Mouse (Mus musculus) forebrain, embryonic 12.5 days (tissue): ENCODE measurements around the gene Crp. TPM values are rescaled to one million over a fixed set of nuclear protein-coding genes. Genes with fewer than 3 reads are reported as not detected.

Source experiments
- ATAC-seq: fragments of 200-750 bp; cut with Nextera tagmentation; 2 replicates; pipeline ENCODE4 v1.8.0; 2017; ENCODE audit warnings: moderate TSS enrichment; ENCODE audit not compliant: low FRiP score
- H3K27ac ChIP-seq: fragments of 300-500 bp; sonication (generic); 2 replicates; pipeline ENCODE4 v1.5.1; 2016; ENCODE audit warnings: mild to moderate bottlenecking
- H3K27me3 ChIP-seq: fragments of 300-500 bp; sonication (generic); 2 replicates; pipeline ENCODE4 v1.6.1; 2016; ENCODE audit warnings: mild to moderate bottlenecking
- H3K36me3 ChIP-seq: fragments of 300-500 bp; sonication (generic); replicated peaks from 2 replicates; pipeline ENCODE4 v1.6.1; 2016; ENCODE audit warnings: mild to moderate bottlenecking
- H3K4me1 ChIP-seq: fragments of 300-500 bp; sonication (generic); 2 replicates; pipeline ENCODE4 v1.6.1; 2016
- H3K4me2 ChIP-seq: fragments of 300-500 bp; sonication (generic); 2 replicates; pipeline ENCODE4 v1.6.1; 2016; ENCODE audit warnings: mild to moderate bottlenecking, moderate library complexity
- H3K4me3 ChIP-seq: fragments of 300-500 bp; sonication (generic); replicated peaks from 2 replicates; pipeline ENCODE4 v1.5.1; 2016; ENCODE audit warnings: mild to moderate bottlenecking
- H3K9ac ChIP-seq: fragments of 300-500 bp; sonication (generic); 2 replicates; pipeline ENCODE4 v1.6.1; 2016; ENCODE audit warnings: mild to moderate bottlenecking
- H3K9me3 ChIP-seq: fragments of 300-500 bp; sonication (generic); 2 replicates; pipeline ENCODE4 v1.6.1; 2016
- WGBS: fragments of 180-500 bp; shearing (Covaris S2); methylation state at CpG from one replicate; pipeline ENCODE4 v1.1.7; 2016; 5-methylcytosine and 5-hydroxymethylcytosine counted together
- polyA plus RNA-seq: library from polyadenylated mRNA; unstranded; fragments of >200 nt; fragmentation: Nextera tagmentation; extraction: Ambion mirVana; gene quantifications from 2 replicates; pipeline ENCODE4 v1.2.1, GENCODE M21; 2016

The Crp gene
- not detected in 2 replicates for polyA plus RNA-seq

DNA sequence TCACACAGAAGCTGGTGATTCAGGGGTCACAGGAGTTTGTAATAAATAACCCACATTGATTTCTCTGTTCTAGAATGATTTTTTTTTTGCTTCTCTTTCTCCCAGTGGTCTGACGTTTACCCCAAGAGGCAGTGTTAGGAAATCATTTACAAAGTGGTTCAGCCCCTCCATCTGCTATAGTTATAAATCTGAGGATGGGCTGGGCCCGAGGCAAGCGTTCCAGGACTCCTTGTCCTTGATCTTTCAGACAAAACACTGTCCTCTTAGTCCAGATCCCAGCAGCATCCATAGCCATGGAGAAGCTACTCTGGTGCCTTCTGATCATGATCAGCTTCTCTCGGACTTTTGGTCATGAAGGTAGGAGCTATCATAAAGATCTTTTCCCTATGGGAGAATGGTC, at the start of gene Crp:
Crp (plus strand) TSS at position 212 of the 400 bp plus-strand sequence.
- no peak within 1 kb of the TSS for H3K4me3 ChIP-seq
- H3K4me2 ChIP-seq, result no peak within 1 kb of the TSS
- H3K36me3 ChIP-seq, result no peaks in the 10 kb centered on the region
- 88% methylated on average over 4 of the region's 4 CpGs for WGBS
- H3K27me3 ChIP-seq, result no peaks in the 10 kb centered on the region
- ATAC-seq, result no peak
- no peaks in the 10 kb centered on the region for H3K9me3 ChIP-seq
- no peak within 1 kb of the TSS for H3K9ac ChIP-seq
- H3K27ac ChIP-seq, result no peak within 1 kb of the TSS
- no peaks in the 10 kb centered on the region for H3K4me1 ChIP-seq

DNA sequence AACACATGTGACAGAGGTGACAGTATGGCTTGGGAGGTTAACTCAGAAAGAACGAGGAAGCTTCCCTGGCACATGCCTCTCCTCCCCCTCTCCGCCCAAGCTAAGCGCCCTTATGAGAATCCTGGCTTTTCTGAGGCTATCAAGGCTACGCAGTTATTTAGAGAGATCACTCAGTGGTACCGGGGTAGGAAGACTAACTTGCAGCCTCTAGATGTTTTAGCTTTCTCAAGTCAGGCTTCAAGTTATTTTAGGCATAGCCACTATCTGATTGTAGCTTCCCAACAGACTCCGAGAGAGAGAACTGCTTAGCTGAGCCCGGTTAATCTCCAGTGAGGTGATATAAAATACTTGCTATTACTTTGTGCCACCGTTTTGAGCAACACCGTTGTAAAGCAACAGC, 48.5 kb upstream of the Crp start:
- Histone ChIP-seq H3K27me3 (no peaks in the 10 kb centered on the region), H3K4me1 (0 out of 2 replicates have a peak, but pooled peaks cover 3% of the 10 kb centered on the region), H3K27ac (no peak overlapping the region), H3K9ac (no peak overlapping the region), H3K9me3 (no peaks in the 10 kb centered on the region), H3K36me3 (no peaks in the 10 kb centered on the region), H3K4me3 (no peak overlapping the region), H3K4me2 (no peak overlapping the region)
- ATAC-seq, result no peak
- 88% methylated on average over 9 of the region's 9 CpGs for WGBS

DNA sequence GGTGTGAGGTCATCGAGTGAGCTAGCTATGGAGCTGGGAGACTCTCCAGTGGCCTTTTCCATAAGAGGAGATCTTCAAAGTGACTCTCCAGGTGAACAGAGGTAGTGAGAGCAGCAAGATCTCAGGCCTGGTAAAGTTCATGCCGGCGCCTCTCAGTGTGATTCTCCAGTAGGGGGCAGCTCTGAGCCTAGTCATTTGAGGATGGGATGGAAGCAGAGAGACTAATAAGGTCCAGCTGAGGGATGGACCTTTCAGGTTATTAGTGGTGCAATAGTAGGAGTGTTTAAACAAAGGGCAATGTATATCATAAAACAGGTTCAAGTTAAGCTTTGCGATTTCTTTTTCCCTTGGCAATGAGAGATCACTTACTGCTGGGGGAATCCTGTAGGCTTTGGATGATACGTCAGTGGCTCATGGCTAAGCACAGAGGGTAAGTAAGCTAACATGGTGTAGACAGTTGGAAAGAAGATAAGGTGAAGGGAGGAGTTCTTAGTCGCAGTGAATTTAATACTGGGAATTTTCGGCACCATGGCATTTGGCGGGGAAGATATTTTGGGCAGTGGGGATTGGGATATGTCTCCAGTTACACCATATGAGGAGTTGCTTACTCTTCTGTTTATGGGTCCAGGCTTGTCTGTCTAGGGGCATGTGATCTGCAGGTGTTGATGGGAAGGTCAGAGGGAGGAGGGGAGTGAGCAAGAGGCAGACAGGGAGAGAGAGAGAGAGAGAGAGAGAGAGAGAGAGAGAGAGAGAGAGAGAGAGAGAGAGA, 47.2 kb upstream of the Crp start:
- Histone ChIP-seq H3K36me3 (no peaks in the 10 kb centered on the region), H3K4me1 (0 out of 2 replicates have a peak, but pooled peaks cover 3% of the 10 kb centered on the region), H3K4me2 (no peak overlapping the region), H3K27ac (no peak overlapping the region), H3K27me3 (no peaks in the 10 kb centered on the region), H3K9me3 (no peaks in the 10 kb centered on the region), H3K9ac (no peak overlapping the region), H3K4me3 (no peak overlapping the region)
- no peak for ATAC-seq
- 61% methylated on average over 8 of the region's 8 CpGs for WGBS

DNA sequence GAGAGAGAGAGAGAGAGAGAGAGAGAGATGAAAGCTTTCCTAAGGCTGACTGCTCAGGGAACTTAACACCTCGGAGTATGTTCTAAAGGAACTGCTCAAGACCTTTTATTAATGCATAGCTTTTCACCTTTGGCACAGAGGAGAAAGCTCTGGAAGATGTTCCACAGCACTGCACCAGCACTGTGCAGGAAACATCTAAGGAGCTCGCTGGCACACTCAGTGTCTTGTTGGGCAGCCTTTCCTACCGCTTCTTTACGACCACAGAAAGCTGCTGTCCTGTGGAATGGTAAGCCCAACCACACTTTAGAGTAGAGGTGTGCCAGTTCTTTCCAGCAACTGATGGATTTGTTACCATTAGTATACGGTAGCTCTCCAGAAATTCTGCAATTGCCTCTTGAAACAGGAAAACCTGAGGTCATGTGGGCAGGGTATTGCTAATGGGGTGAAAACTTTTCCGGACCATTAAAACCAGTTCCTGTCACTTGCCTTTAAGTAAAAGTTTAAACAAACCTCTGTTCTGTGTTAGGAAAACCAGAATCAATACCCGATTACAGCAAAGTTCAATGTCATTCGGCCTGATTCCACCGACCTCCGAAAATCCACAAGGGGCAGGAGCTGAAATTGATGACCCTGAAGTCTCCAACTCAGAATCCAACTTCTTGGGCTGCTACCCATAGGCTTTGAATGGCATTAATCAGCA, 46.4 kb upstream of the Crp start:
- Histone ChIP-seq H3K9ac (no peak overlapping the region), H3K4me1 (0 out of 2 replicates have a peak, but pooled peaks cover 3% of the 10 kb centered on the region), H3K27ac (no peak overlapping the region), H3K9me3 (no peaks in the 10 kb centered on the region), H3K4me2 (no peak overlapping the region), H3K4me3 (no peak overlapping the region), H3K36me3 (no peaks in the 10 kb centered on the region), H3K27me3 (no peaks in the 10 kb centered on the region)
- 87% methylated on average over 10 of the region's 10 CpGs for WGBS
- no peak for ATAC-seq

DNA sequence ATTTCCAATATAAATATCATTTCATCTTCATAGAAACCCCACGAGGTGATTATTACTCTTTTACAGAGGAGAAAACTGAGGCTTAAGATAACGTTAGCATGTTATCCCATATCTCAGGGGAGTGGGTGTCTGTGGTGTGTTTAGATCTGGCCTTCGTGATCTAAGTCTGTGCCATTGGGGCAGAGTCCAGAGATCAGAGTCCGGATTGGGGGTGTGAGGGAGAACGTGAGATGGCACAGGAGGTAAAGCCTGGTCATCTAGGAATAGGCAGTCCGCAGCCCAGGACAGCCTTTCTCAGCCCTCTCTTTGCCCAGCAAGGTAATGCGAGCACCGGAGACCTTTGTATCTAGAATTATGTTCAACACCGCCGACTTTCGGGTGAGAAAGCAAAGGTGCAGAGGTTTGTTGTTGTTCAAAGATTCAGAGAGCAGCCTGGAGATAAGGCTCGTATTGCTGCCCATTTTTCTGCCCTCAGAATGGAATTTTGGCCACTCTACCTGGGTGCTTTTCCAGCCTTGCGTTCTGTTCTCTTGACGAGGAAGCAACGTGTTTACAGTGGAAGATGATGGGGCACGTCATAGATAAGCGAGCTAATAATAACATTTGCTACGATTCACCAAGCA, 45.7 kb upstream of the Crp start:
- ATAC-seq, result no peak
- Histone ChIP-seq H3K27me3 (no peaks in the 10 kb centered on the region), H3K9me3 (no peaks in the 10 kb centered on the region), H3K9ac (no peak overlapping the region), H3K36me3 (no peaks in the 10 kb centered on the region), H3K27ac (no peak overlapping the region), H3K4me2 (no peak overlapping the region), H3K4me3 (no peak overlapping the region), H3K4me1 (0 out of 2 replicates have a peak, but pooled peaks cover 3% of the 10 kb centered on the region)
- WGBS, result 82% methylated on average over 18 of the region's 18 CpGs

DNA sequence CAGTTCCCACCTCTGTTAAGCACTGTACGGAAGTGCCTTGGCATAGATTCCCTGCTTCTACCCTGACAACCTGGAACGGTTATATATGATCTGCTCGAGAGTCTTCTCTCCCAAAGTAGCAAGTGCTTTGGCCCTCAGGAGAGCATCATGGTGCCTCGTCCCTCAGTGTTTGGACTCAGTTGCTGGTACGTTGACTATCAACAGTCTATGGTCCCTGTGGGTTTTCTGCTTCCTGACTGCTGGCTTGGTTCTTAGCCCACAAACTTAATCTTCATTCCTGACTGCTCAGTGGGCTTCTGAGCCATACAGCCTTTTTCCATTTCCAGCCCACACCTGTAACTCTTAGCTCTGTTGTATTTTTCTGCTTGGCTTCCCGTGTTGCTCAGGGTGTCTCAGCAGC, 44.0 kb upstream of the Crp start:
- H3K4me3 ChIP-seq, result no peak overlapping the region
- H3K36me3 ChIP-seq, result no peaks in the 10 kb centered on the region
- no peak overlapping the region for H3K9ac ChIP-seq
- H3K9me3 ChIP-seq, result no peaks in the 10 kb centered on the region
- ATAC-seq, result no peak
- H3K27ac ChIP-seq, result no peak overlapping the region
- H3K4me1 ChIP-seq, result no peaks in the 10 kb centered on the region
- WGBS, result 84% methylated on average over 6 of the region's 6 CpGs
- no peaks in the 10 kb centered on the region for H3K27me3 ChIP-seq
- no peak overlapping the region for H3K4me2 ChIP-seq

DNA sequence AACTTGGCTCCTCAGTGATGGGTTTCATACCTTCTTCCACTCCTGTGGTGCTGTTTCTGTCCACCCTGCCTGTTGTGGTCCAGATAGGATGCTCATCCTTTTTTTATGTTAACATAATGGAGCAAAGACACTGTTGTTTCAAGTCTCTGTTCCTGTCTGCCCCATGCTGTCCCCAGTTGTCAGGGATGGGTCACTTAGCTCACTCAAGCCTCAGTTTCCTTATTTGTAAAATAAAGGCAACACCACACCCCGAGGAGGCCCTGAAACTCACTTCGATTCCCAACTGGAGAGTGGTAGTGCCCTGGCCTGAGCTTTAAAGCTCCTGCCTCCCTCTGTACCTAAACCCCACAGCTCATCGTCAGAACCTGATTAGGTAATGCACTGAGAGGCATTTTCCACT, 40.6 kb upstream of the Crp start:
- no peaks in the 10 kb centered on the region for H3K4me1 ChIP-seq
- WGBS, result 67% methylated on average over 3 of the region's 3 CpGs
- no peak overlapping the region for H3K4me2 ChIP-seq
- no peak overlapping the region for H3K4me3 ChIP-seq
- no peaks in the 10 kb centered on the region for H3K27me3 ChIP-seq
- no peaks in the 10 kb centered on the region for H3K9me3 ChIP-seq
- H3K9ac ChIP-seq, result no peak overlapping the region
- no peak overlapping the region for H3K27ac ChIP-seq
- no peak for ATAC-seq
- H3K36me3 ChIP-seq, result no peaks in the 10 kb centered on the region

DNA sequence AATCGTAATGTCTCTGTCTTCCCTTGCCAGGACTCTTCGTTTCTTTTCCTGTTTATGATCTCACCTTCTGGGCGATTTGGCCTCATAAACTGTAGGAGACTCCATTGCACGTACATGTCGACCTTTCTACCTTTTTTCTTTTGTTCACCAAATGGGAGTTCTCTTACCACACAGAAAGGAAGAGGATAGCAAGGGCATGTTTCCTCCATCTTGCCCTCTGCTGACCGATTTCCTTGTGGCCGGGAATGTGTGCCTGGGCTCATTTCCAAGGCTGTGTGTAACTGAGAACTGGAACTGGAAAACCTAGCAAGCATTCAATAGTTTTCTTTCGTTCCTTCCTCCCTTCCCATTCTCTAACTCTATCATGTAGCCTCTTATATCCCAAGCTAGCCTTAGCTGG, 38.2 kb upstream of the Crp start:
- Histone ChIP-seq H3K4me3 (no peak overlapping the region), H3K9me3 (no peaks in the 10 kb centered on the region), H3K4me1 (no peaks in the 10 kb centered on the region), H3K4me2 (no peak overlapping the region), H3K9ac (no peak overlapping the region), H3K27me3 (no peaks in the 10 kb centered on the region), H3K36me3 (no peaks in the 10 kb centered on the region), H3K27ac (no peak overlapping the region)
- WGBS, result 93% methylated on average over 8 of the region's 8 CpGs
- no peak for ATAC-seq

DNA sequence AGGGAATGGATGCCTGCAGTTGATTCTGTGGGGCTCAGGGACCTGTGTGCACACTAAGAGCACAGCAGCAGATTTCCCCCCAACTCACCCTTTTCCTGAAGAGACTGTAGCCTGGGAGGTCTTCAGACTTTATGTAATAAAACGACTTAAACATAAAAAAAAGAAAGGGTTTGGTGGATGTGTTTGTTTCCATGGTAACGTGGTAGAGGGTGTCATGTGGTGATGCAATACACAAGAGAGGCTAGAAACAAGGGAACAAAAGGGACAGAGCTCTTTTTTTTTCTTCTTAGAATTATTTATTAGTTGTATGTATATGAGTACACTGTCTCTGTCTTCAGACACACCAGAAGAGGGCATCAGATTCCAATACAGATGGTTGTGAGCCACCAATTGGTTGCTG, 32.4 kb upstream of the Crp start:
- Histone ChIP-seq H3K4me2 (no peak overlapping the region), H3K36me3 (no peaks in the 10 kb centered on the region), H3K9me3 (no peaks in the 10 kb centered on the region), H3K27me3 (no peaks in the 10 kb centered on the region), H3K4me3 (no peak overlapping the region), H3K9ac (no peak overlapping the region), H3K27ac (no peak overlapping the region), H3K4me1 (0 out of 2 replicates have a peak, but pooled peaks cover 5% of the 10 kb centered on the region)
- no peak for ATAC-seq
- WGBS, result 62% methylated on average over 2 of the region's 2 CpGs

DNA sequence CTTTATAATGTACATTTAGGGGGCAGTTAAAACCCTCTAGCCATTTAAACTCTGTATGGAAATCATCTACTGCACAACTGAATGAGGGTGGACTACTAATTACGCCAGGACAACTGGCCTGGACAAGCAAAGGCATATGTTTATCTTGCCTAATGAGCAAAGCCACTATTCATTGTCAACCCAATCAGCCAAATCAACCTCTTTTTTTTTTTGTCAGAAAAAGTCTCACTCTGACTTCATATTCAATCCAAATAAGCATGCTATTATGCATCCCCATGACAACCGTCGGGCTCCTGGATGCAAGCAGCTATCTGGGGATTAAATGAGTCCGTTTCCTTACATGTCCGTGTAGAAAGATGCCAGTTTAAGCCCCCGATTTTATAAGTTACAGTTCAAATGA, 30.3 kb upstream of the Crp start:
- Histone ChIP-seq H3K27ac (no peak overlapping the region), H3K9me3 (no peaks in the 10 kb centered on the region), H3K4me2 (no peak overlapping the region), H3K9ac (no peak overlapping the region), H3K36me3 (no peaks in the 10 kb centered on the region), H3K27me3 (no peaks in the 10 kb centered on the region), H3K4me1 (0 out of 2 replicates have a peak, but pooled peaks cover 5% of the 10 kb centered on the region), H3K4me3 (no peak overlapping the region)
- ATAC-seq, result peak; percentile 69
- 16% methylated on average over 6 of the region's 6 CpGs for WGBS

DNA sequence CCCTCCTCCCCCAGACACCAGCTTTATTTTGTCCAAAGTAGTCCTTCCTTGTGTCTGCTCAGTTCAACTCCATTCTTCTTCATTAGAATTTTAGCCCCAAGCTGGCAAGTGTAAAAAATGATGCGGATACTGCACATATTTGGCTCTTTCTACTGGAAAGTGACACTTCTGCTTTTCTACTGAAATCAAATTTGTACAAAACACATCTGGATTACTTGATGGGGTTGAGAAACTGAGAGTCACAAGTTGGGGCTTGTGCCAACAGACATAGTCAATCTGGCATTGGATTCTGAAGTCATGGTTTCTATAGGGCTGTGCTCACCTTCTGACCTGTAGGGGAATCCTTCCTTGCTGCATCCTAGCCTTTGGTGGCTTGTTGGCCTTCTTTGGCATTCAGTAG, 27.1 kb upstream of the Crp start:
- Histone ChIP-seq H3K27me3 (no peaks in the 10 kb centered on the region), H3K4me3 (no peak overlapping the region), H3K4me2 (no peak overlapping the region), H3K4me1 (0 out of 2 replicates have a peak, but pooled peaks cover 5% of the 10 kb centered on the region), H3K9ac (no peak overlapping the region), H3K36me3 (no peaks in the 10 kb centered on the region), H3K27ac (no peak overlapping the region), H3K9me3 (no peaks in the 10 kb centered on the region)
- 96% methylated on average over 1 of the region's 1 CpGs for WGBS
- no peak for ATAC-seq

DNA sequence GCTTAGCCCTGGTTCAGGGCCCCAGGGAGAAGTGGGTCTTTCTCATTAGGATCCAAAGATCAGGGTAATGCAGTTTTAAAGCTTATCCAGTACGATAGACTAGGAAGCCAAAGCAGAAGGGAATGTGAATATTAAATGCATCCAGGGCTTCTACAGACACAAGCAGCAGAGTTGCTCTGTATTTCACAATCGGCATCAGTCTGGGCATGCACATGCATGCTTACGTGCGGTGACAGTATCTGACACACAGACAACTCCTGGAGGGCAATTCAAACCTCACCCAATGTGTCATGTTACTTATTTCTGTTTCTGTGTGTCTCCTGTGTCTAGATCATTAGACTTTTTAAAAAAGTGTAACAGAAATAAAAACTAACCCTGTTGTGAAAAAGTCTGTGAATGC, 17.1 kb upstream of the Crp start:
- H3K9me3 ChIP-seq, result no peaks in the 10 kb centered on the region
- H3K4me1 ChIP-seq, result no peaks in the 10 kb centered on the region
- H3K4me2 ChIP-seq, result no peak overlapping the region
- no peak overlapping the region for H3K4me3 ChIP-seq
- H3K9ac ChIP-seq, result no peak overlapping the region
- no peaks in the 10 kb centered on the region for H3K36me3 ChIP-seq
- no peaks in the 10 kb centered on the region for H3K27me3 ChIP-seq
- no peak overlapping the region for H3K27ac ChIP-seq
- ATAC-seq, result no peak
- 88% methylated on average over 4 of the region's 4 CpGs for WGBS
